Mouse (Mus musculus) megakaryocyte, embryonic 14.5 days (primary cell): Measurements from ENCODE around the gene Palmd. TPM values are rescaled to one million over a fixed set of nuclear protein-coding genes. Genes with fewer than 3 reads are reported as not detected.

Source experiments
- H3K27me3 ChIP-seq: replicated peaks from 2 replicates; pipeline ENCODE3; 2012; ENCODE audit warnings: inconsistent platforms
- H3K36me3 ChIP-seq: replicated peaks from 2 replicates; pipeline ENCODE3; 2012; ENCODE audit warnings: low read length, inconsistent platforms, mixed read lengths
- H3K4me1 ChIP-seq: 2 replicates; pipeline ENCODE4 v1.6.1; 2012; ENCODE audit warnings: inconsistent platforms
- H3K4me3 ChIP-seq: replicated peaks from 2 replicates; pipeline ENCODE3; 2012; ENCODE audit warnings: moderate library complexity, mild to moderate bottlenecking, inconsistent platforms
- H3K9me3 ChIP-seq: 2 replicates; pipeline ENCODE4 v1.6.1; 2012; ENCODE audit warnings: inconsistent platforms
- FLI1 ChIP-seq: IDR thresholded peaks from 2 replicates; pipeline ENCODE4 v1.6.1; 2012; ENCODE audit warnings: low read length, inconsistent platforms, mixed read lengths
- GATA1 ChIP-seq: IDR thresholded peaks from 3 replicates; pipeline ENCODE4 v1.6.1; 2012; ENCODE audit warnings: mixed read lengths, low read length, inconsistent platforms, borderline replicate concordance
- polyA plus RNA-seq: library from polyadenylated mRNA; stranded (reverse); fragments of >175 nt; gene quantifications from 2 replicates; pipeline ENCODE4 v1.2.3, GENCODE M21; 2012; ENCODE audit warnings: low replicate concordance; ENCODE audit not compliant: insufficient read depth

Gene Palmd
- polyA plus RNA-seq, 1 experiment = not detected

- no peaks in the 10 kb centered on the region for H3K9me3 ChIP-seq
- H3K36me3 ChIP-seq = peaks cover 70% of the 10 kb centered on the region
- no peaks in the 10 kb centered on the region for H3K4me1 ChIP-seq
- TF ChIP-seq FLI1 (no peak), GATA1 (no peak)
- no peaks in the 10 kb centered on the region for H3K27me3 ChIP-seq
- no peak overlapping the region for H3K4me3 ChIP-seq
Observed at GRCm38 (mm10) chr3:116906596-116906995, 62.2 kb downstream of the Palmd start.

DNA sequence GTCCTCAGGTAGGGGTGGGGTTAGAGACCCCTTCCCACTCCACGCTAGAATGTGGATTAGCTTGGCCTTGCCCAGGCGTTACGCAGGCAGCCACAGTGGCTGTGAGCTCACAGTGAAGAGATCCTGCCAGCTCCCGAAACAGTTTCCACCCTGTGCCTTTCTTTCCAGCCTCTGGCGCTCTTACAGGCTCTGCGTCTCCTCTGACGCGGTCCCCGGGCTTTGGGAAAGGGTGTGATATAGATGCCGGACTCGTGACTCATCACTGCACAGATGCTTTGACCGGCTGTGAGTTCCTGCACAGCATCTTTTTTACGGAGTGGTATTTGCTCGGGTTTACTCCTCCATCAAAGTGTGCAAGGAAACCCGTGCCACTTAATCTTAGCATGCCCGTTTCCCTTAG lies 62.9 kb downstream of the Palmd start:
- Histone ChIP-seq H3K9me3 (no peaks in the 10 kb centered on the region), H3K4me3 (no peak overlapping the region), H3K27me3 (no peaks in the 10 kb centered on the region), H3K4me1 (no peaks in the 10 kb centered on the region), H3K36me3 (peaks cover 77% of the 10 kb centered on the region)
- no peak for TF ChIP-seq FLI1
- no peak for TF ChIP-seq GATA1

GRCm38 (mm10) chr3:116904158-116904557 lies 64.6 kb downstream of the Palmd start:
- no peak for TF ChIP-seq GATA1
- no peak for TF ChIP-seq FLI1
- Histone ChIP-seq H3K36me3 (peaks cover 92% of the 10 kb centered on the region), H3K9me3 (no peaks in the 10 kb centered on the region), H3K4me1 (no peaks in the 10 kb centered on the region), H3K27me3 (no peaks in the 10 kb centered on the region), H3K4me3 (no peak overlapping the region)

GRCm38 (mm10) chr3:116892872-116893271 lies 75.9 kb downstream of the Palmd start:
- no peaks in the 10 kb centered on the region for H3K9me3 ChIP-seq
- no peaks in the 10 kb centered on the region for H3K27me3 ChIP-seq
- TF ChIP-seq FLI1 = no peak
- TF ChIP-seq GATA1 = no peak
- no peak overlapping the region for H3K4me3 ChIP-seq
- H3K36me3 ChIP-seq = peaks cover 90% of the 10 kb centered on the region
- 0 out of 2 replicates have a peak, but pooled peaks cover 4% of the 10 kb centered on the region for H3K4me1 ChIP-seq

GRCm38 (mm10) chr3:116892206-116892563 lies 76.6 kb downstream of the Palmd start:
- TF ChIP-seq FLI1 = no peak
- TF ChIP-seq GATA1 = no peak
- no peaks in the 10 kb centered on the region for H3K9me3 ChIP-seq
- 0 out of 2 replicates have a peak, but pooled peaks cover 4% of the 10 kb centered on the region for H3K4me1 ChIP-seq
- H3K36me3 ChIP-seq = peaks cover 90% of the 10 kb centered on the region
- no peak overlapping the region for H3K4me3 ChIP-seq
- H3K27me3 ChIP-seq = no peaks in the 10 kb centered on the region

- Histone ChIP-seq H3K4me1 (0 out of 2 replicates have a peak, but pooled peaks cover 4% of the 10 kb centered on the region), H3K36me3 (peaks cover 90% of the 10 kb centered on the region), H3K9me3 (no peaks in the 10 kb centered on the region), H3K4me3 (no peak overlapping the region), H3K27me3 (no peaks in the 10 kb centered on the region)
- TF ChIP-seq FLI1 = no peak
- TF ChIP-seq GATA1 = no peak
Observed at GRCm38 (mm10) chr3:116891436-116892205, 77.2 kb downstream of the Palmd start.

GRCm38 (mm10) chr3:116890576-116890975 lies 78.2 kb downstream of the Palmd start:
- no peaks in the 10 kb centered on the region for H3K27me3 ChIP-seq
- 0 out of 2 replicates have a peak, but pooled peaks cover 4% of the 10 kb centered on the region for H3K4me1 ChIP-seq
- peaks cover 90% of the 10 kb centered on the region for H3K36me3 ChIP-seq
- H3K4me3 ChIP-seq = no peak overlapping the region
- no peak for TF ChIP-seq GATA1
- no peak for TF ChIP-seq FLI1
- no peaks in the 10 kb centered on the region for H3K9me3 ChIP-seq

DNA sequence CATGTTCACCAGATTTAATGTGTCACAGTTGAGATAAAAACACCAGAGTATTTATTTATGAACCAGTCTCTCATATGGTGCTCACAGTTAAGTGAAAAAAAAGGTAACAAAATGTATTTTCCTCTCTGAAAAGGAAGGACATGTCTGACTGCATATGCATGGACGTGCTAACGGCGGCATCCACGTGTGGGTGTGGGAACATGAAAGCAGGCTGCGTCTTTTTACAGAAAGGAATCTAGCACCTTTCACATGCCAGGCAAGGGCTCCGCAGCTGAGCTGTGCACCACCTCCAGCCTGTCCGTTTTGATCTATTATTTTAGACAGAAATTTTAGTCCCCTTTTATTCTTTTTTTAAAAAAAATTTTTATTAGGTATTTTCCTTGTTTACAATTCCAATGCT lies 79.4 kb downstream of the Palmd start:
- H3K9me3 ChIP-seq = no peaks in the 10 kb centered on the region
- TF ChIP-seq GATA1 (no peak), FLI1 (no peak)
- H3K4me3 ChIP-seq = no peak overlapping the region
- no peaks in the 10 kb centered on the region for H3K27me3 ChIP-seq
- peaks cover 90% of the 10 kb centered on the region for H3K36me3 ChIP-seq
- 0 out of 2 replicates have a peak, but pooled peaks cover 4% of the 10 kb centered on the region for H3K4me1 ChIP-seq

DNA sequence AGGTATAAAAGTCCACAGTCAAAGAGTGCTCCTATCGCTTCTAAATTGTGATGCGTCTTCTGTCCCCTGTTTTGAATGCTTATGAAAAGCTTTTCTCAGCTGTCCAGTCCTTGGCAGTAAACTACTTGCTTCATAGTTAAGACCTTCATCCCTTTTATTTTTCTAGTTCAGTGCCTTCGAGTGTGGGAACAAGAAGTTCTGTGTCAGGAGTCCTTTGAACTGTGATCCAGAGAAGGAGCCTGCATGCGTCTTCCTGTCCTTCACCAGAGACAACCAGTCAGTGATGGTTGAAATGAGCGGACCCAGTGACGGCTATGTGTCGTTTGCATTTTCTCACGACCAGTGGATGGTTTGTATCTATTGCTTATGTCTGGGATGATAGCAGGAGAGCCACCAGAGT lies 83.8 kb downstream of the Palmd start:
- Histone ChIP-seq H3K9me3 (no peaks in the 10 kb centered on the region), H3K4me1 (no peaks in the 10 kb centered on the region), H3K27me3 (no peaks in the 10 kb centered on the region), H3K36me3 (peaks cover 92% of the 10 kb centered on the region), H3K4me3 (no peak overlapping the region)
- TF ChIP-seq FLI1 = no peak
- TF ChIP-seq GATA1 = no peak

DNA sequence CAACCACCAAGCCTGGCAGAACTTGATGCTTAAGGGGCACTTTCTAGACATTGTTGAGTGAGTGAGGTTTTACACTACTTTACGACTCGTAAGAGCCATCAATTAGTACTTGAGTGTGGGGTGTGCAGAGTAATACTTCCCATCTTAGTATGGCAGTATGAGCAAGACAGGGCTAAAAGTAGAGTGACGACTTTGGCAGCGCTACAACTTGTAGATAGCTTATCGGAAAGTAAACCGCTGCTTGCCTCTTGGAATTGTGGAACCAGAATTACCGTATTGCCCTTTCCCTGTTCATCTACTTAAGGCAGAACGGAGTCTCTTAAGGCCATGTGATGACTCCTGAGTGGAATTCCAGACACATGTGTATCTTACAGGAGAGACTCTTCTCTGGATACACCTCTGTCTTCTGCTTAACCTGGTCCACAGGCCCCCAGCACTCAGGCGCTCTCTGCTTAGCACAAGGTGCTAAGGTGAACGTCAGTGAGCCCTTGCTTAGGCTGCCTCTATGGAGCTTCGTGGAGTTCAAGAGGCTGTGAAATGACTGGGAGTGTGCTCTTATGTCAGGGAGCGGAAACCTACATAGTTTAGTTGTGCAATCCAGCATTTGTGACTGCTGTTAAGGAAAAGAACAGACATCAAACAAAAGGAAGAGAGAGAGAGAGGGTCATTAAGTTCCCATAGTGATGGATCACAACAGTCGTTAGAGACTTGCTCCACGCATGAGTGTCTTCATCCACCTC lies 86.4 kb downstream of the Palmd start:
- TF ChIP-seq GATA1 (no peak), FLI1 (no peak)
- Histone ChIP-seq H3K4me3 (no peak overlapping the region), H3K4me1 (no peaks in the 10 kb centered on the region), H3K27me3 (no peaks in the 10 kb centered on the region), H3K36me3 (peaks cover 98% of the 10 kb centered on the region), H3K9me3 (no peaks in the 10 kb centered on the region)
